Mouse (Mus musculus): Measurements from ENCODE around the gene Tgif1. TPM values are rescaled to one million over a fixed set of nuclear protein-coding genes. Genes with fewer than 3 reads are reported as not detected.

The Tgif1 gene
- polyA plus RNA-seq, 1 experiment from 2014 or later = 53.0 TPM

GRCm38 (mm10) chr17:70809776-70810175, 43.6 kb downstream of the Tgif1 start:
- no peak overlapping the region for H3K4me2 ChIP-seq
- DNase-seq (ENCODE audit: low spot score, missing footprints) (peak; percentile 87), ATAC-seq (ENCODE audit: low FRiP score) (no peak)
- H3K36me3 ChIP-seq (ENCODE audit: control insufficient read depth, insufficient read depth, low read length) = no peaks in the 10 kb centered on the region
- H3K27me3 ChIP-seq (ENCODE audit: control insufficient read depth, insufficient read depth, low read length) = no peaks in the 10 kb centered on the region
- no peak overlapping the region for H3K27ac ChIP-seq (ENCODE audit: low read depth, low read length)
- no peak overlapping the region for H3K4me3 ChIP-seq (ENCODE audit: low read depth, low read length)
- WGBS = 12% methylated on average over 3 of the region's 3 CpGs
- peaks cover 5% of the 10 kb centered on the region for H3K4me1 ChIP-seq (ENCODE audit: control insufficient read depth, insufficient read depth, low read length)
- H3K9me3 ChIP-seq (ENCODE audit: control insufficient read depth, low read length) = no peaks in the 10 kb centered on the region
- no peak overlapping the region for H3K9ac ChIP-seq (ENCODE audit: low read length)

GRCm38 (mm10) chr17:70808837-70809236, 44.5 kb downstream of the Tgif1 start:
- DNase-seq (ENCODE audit: low spot score, missing footprints) (no peak), ATAC-seq (ENCODE audit: low FRiP score) (no peak)
- no peak overlapping the region for H3K4me3 ChIP-seq (ENCODE audit: low read depth, low read length)
- no peak overlapping the region for H3K9ac ChIP-seq (ENCODE audit: low read length)
- WGBS = 32% methylated on average over 14 of the region's 14 CpGs
- no peaks in the 10 kb centered on the region for H3K36me3 ChIP-seq (ENCODE audit: control insufficient read depth, insufficient read depth, low read length)
- peaks cover 5% of the 10 kb centered on the region for H3K4me1 ChIP-seq (ENCODE audit: control insufficient read depth, insufficient read depth, low read length)
- no peaks in the 10 kb centered on the region for H3K27me3 ChIP-seq (ENCODE audit: control insufficient read depth, insufficient read depth, low read length)
- H3K4me2 ChIP-seq = no peak overlapping the region
- no peak overlapping the region for H3K27ac ChIP-seq (ENCODE audit: low read depth, low read length)
- H3K9me3 ChIP-seq (ENCODE audit: control insufficient read depth, low read length) = no peaks in the 10 kb centered on the region

GRCm38 (mm10) chr17:70807885-70808284, 45.5 kb downstream of the Tgif1 start:
- no peaks in the 10 kb centered on the region for H3K27me3 ChIP-seq (ENCODE audit: control insufficient read depth, insufficient read depth, low read length)
- whole genome bisulfite sequencing = 97% methylated on average over 1 of the region's 1 CpGs
- no peak overlapping the region for H3K9ac ChIP-seq (ENCODE audit: low read length)
- no peak overlapping the region for H3K4me2 ChIP-seq
- no peak overlapping the region for H3K27ac ChIP-seq (ENCODE audit: low read depth, low read length)
- H3K36me3 ChIP-seq (ENCODE audit: control insufficient read depth, insufficient read depth, low read length) = no peaks in the 10 kb centered on the region
- peaks cover 5% of the 10 kb centered on the region for H3K4me1 ChIP-seq (ENCODE audit: control insufficient read depth, insufficient read depth, low read length)
- ATAC-seq (ENCODE audit: low FRiP score) = no peak
- no peaks in the 10 kb centered on the region for H3K9me3 ChIP-seq (ENCODE audit: control insufficient read depth, low read length)
- DNase-seq (ENCODE audit: low spot score, missing footprints) = no peak
- no peak overlapping the region for H3K4me3 ChIP-seq (ENCODE audit: low read depth, low read length)

- no peaks in the 10 kb centered on the region for H3K9me3 ChIP-seq (ENCODE audit: control insufficient read depth, low read length)
- DNase-seq (ENCODE audit: low spot score, missing footprints) (no peak), ATAC-seq (ENCODE audit: low FRiP score) (no peak)
- no peak overlapping the region for H3K4me2 ChIP-seq
- WGBS = 88% methylated on average over 2 of the region's 2 CpGs
- no peak overlapping the region for H3K4me3 ChIP-seq (ENCODE audit: low read depth, low read length)
- H3K9ac ChIP-seq (ENCODE audit: low read length) = no peak overlapping the region
- no peaks in the 10 kb centered on the region for H3K27me3 ChIP-seq (ENCODE audit: control insufficient read depth, insufficient read depth, low read length)
- H3K36me3 ChIP-seq (ENCODE audit: control insufficient read depth, insufficient read depth, low read length) = no peaks in the 10 kb centered on the region
- no peak overlapping the region for H3K27ac ChIP-seq (ENCODE audit: low read depth, low read length)
- no peaks in the 10 kb centered on the region for H3K4me1 ChIP-seq (ENCODE audit: control insufficient read depth, insufficient read depth, low read length)
Measured at GRCm38 (mm10) chr17:70806600-70806999, 46.7 kb downstream of the Tgif1 start.

GRCm38 (mm10) chr17:70805866-70806265, 47.5 kb downstream of the Tgif1 start:
- 0 out of 2 replicates have a peak, but pooled peaks have one; percentile 27 for ATAC-seq (ENCODE audit: low FRiP score)
- Histone ChIP-seq H3K27ac (ENCODE audit: low read depth, low read length) (no peak overlapping the region), H3K36me3 (ENCODE audit: control insufficient read depth, insufficient read depth, low read length) (no peaks in the 10 kb centered on the region), H3K27me3 (ENCODE audit: control insufficient read depth, insufficient read depth, low read length) (no peaks in the 10 kb centered on the region), H3K4me2 (no peak overlapping the region), H3K9me3 (ENCODE audit: control insufficient read depth, low read length) (no peaks in the 10 kb centered on the region), H3K4me3 (ENCODE audit: low read depth, low read length) (no peak overlapping the region), H3K4me1 (ENCODE audit: control insufficient read depth, insufficient read depth, low read length) (no peaks in the 10 kb centered on the region), H3K9ac (ENCODE audit: low read length) (no peak overlapping the region)
- DNase-seq (ENCODE audit: low spot score, missing footprints) = no peak
- 96% methylated on average over 9 of the region's 9 CpGs for WGBS

- no peaks in the 10 kb centered on the region for H3K36me3 ChIP-seq (ENCODE audit: control insufficient read depth, insufficient read depth, low read length)
- H3K4me2 ChIP-seq = no peak overlapping the region
- no peaks in the 10 kb centered on the region for H3K4me1 ChIP-seq (ENCODE audit: control insufficient read depth, insufficient read depth, low read length)
- 86% methylated on average over 14 of the region's 14 CpGs for WGBS
- H3K4me3 ChIP-seq (ENCODE audit: low read depth, low read length) = no peak overlapping the region
- no peak overlapping the region for H3K9ac ChIP-seq (ENCODE audit: low read length)
- DNase-seq (ENCODE audit: low spot score, missing footprints) (no peak), ATAC-seq (ENCODE audit: low FRiP score) (no peak)
- H3K27me3 ChIP-seq (ENCODE audit: control insufficient read depth, insufficient read depth, low read length) = no peaks in the 10 kb centered on the region
- H3K27ac ChIP-seq (ENCODE audit: low read depth, low read length) = no peak overlapping the region
- H3K9me3 ChIP-seq (ENCODE audit: control insufficient read depth, low read length) = no peaks in the 10 kb centered on the region
Measured at GRCm38 (mm10) chr17:70802022-70802421, 51.3 kb downstream of the Tgif1 start.

- Histone ChIP-seq H3K4me1 (ENCODE audit: control insufficient read depth, insufficient read depth, low read length) (peaks cover 6% of the 10 kb centered on the region), H3K4me2 (no peak overlapping the region), H3K9ac (ENCODE audit: low read length) (no peak overlapping the region), H3K4me3 (ENCODE audit: low read depth, low read length) (no peak overlapping the region), H3K36me3 (ENCODE audit: control insufficient read depth, insufficient read depth, low read length) (no peaks in the 10 kb centered on the region), H3K27me3 (ENCODE audit: control insufficient read depth, insufficient read depth, low read length) (no peaks in the 10 kb centered on the region), H3K27ac (ENCODE audit: low read depth, low read length) (no peak overlapping the region), H3K9me3 (ENCODE audit: control insufficient read depth, low read length) (no peaks in the 10 kb centered on the region)
- ATAC-seq (ENCODE audit: low FRiP score) = no peak
- DNase-seq (ENCODE audit: low spot score, missing footprints) = no peak
- 81% methylated on average over 4 of the region's 4 CpGs for WGBS
Measured at GRCm38 (mm10) chr17:70799266-70799665, 54.1 kb downstream of the Tgif1 start.

GRCm38 (mm10) chr17:70797773-70798045, 55.6 kb downstream of the Tgif1 start:
- Histone ChIP-seq H3K27ac (ENCODE audit: low read depth, low read length) (no peak overlapping the region), H3K36me3 (ENCODE audit: control insufficient read depth, insufficient read depth, low read length) (no peaks in the 10 kb centered on the region), H3K27me3 (ENCODE audit: control insufficient read depth, insufficient read depth, low read length) (no peaks in the 10 kb centered on the region), H3K9ac (ENCODE audit: low read length) (no peak overlapping the region), H3K9me3 (ENCODE audit: control insufficient read depth, low read length) (no peaks in the 10 kb centered on the region), H3K4me2 (no peak overlapping the region), H3K4me3 (ENCODE audit: low read depth, low read length) (no peak overlapping the region), H3K4me1 (ENCODE audit: control insufficient read depth, insufficient read depth, low read length) (peaks cover 10% of the 10 kb centered on the region)
- ATAC-seq (ENCODE audit: low FRiP score) (no peak), DNase-seq (ENCODE audit: low spot score, missing footprints) (no peak)
- 74% methylated on average over 1 of the region's 1 CpGs for WGBS

- Histone ChIP-seq H3K4me3 (ENCODE audit: low read depth, low read length) (no peak overlapping the region), H3K4me1 (ENCODE audit: control insufficient read depth, insufficient read depth, low read length) (peaks cover 10% of the 10 kb centered on the region), H3K27ac (ENCODE audit: low read depth, low read length) (no peak overlapping the region), H3K9ac (ENCODE audit: low read length) (no peak overlapping the region), H3K27me3 (ENCODE audit: control insufficient read depth, insufficient read depth, low read length) (no peaks in the 10 kb centered on the region), H3K4me2 (no peak overlapping the region), H3K36me3 (ENCODE audit: control insufficient read depth, insufficient read depth, low read length) (no peaks in the 10 kb centered on the region), H3K9me3 (ENCODE audit: control insufficient read depth, low read length) (no peaks in the 10 kb centered on the region)
- DNase-seq (ENCODE audit: low spot score, missing footprints) (no peak), ATAC-seq (ENCODE audit: low FRiP score) (no peak)
- 84% methylated on average over 8 of the region's 8 CpGs for WGBS
Measured at GRCm38 (mm10) chr17:70796940-70797772, 56.2 kb downstream of the Tgif1 start.

All from midbrain, embryonic 11.5 days (tissue).